Mouse (Mus musculus) gastrocnemius, postnatal 14 days (tissue): ENCODE measurements around the gene Smug1. TPM values are rescaled to one million over a fixed set of nuclear protein-coding genes. Genes with fewer than 3 reads are reported as not detected.
A peak's percentile ranks its signal among the peaks of the same experiment; 100 is the strongest.

ENCODE experiments used
- DNase-seq: peaks from one replicate; pipeline ENCODE4 v3.0.0; 2021; ENCODE audit warnings: mixed read lengths
- intact Hi-C: fragments of 180-260 bp; cut with DNase I; formaldehyde crosslinking; loops from one replicate; pipeline ENCODE4 v1.15.1; 2025; ENCODE audit warnings: low total_unique reads
- long read RNA-seq, 2 experiments: library from polyadenylated mRNA; stranded (forward); transcript quantifications; one replicate each; pipeline ENCODE4 v2.0.0; 2021
- total RNA-seq, 2 experiments: library from RNA; stranded (reverse); gene quantifications; 2 replicates each; pipeline ENCODE4 v1.2.3; 2021

Gene Smug1
- 10 to 100 TPM; 10.6 to 11.6 TPM for total RNA-seq
- long read RNA-seq, experiment 1, partial matches to known transcripts = 5 of 7 reads
- long read RNA-seq, experiment 1, other reads (novel, unspliced or antisense) = 2 of 7 reads
- long read RNA-seq, experiment 2, partial matches to known transcripts = 10 of 18 reads
- long read RNA-seq, experiment 2, other reads (novel, unspliced or antisense) = 5 of 18 reads

GRCm38 (mm10) chr15:103167042-103167615 is at the start of gene Smug1:
Gene Smug1, minus strand, starts transcription at chr15:103167092.
- intact Hi-C loops = loop anchor here (5.0 kb wide), 3 partner anchors 35 to 180 kb away; no protein-coding TSS in a partner anchor
- no peak for DNase-seq

- no peak for DNase-seq
- intact Hi-C loops = no loop called here
These were observed 49.2 kb upstream of the Smug1 start for GRCm38 (mm10) chr15:103216052-103216451.

GRCm38 (mm10) chr15:103214971-103215907 is 48.3 kb upstream of the Smug1 start:
- intact Hi-C loops = no loop called here

GRCm38 (mm10) chr15:103214149-103214548 is 47.3 kb upstream of the Smug1 start:
- intact Hi-C loops = no loop called here

More at GRCm38 (mm10) chr15:103214971-103215907, 48.3 kb upstream of the Smug1 start:
- peak; percentile 90 for DNase-seq

GRCm38 (mm10) chr15:103205156-103205555 is 38.3 kb upstream of the Smug1 start:
- DNase-seq = no peak
- intact Hi-C loops = no loop called here

More at GRCm38 (mm10) chr15:103214149-103214548, 47.3 kb upstream of the Smug1 start:
- no peak for DNase-seq

GRCm38 (mm10) chr15:103202088-103202793 is 35.3 kb upstream of the Smug1 start:
- no peak for DNase-seq
- intact Hi-C loops = loop anchor here (5.0 kb wide), 1 partner anchor 105 kb away; no protein-coding TSS in a partner anchor

DNA sequence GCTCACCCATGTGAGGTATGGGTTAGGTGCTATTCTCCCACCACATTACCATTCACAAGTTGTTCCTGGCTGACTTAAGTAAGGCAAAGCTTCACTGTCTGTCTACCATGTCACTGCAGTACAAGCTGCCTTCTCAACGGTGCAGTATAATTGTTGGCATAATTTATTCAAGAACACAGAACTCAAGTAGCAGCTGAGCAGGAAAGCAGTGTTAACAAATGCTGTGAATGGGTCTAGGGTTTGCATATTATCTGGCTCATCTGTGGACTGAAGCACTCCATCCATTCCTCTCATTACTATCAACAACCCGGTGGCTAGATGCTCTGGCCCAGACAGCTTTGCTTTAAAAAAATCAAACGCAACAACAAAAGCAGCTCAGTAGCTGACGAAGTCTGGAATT is 30.9 kb upstream of the Smug1 start:
- intact Hi-C loops = no loop called here

GRCm38 (mm10) chr15:103196835-103197234 is 29.9 kb upstream of the Smug1 start:
- intact Hi-C loops = no loop called here

More for the DNA sequence above, 30.9 kb upstream of the Smug1 start:
- DNase-seq = no peak

DNA sequence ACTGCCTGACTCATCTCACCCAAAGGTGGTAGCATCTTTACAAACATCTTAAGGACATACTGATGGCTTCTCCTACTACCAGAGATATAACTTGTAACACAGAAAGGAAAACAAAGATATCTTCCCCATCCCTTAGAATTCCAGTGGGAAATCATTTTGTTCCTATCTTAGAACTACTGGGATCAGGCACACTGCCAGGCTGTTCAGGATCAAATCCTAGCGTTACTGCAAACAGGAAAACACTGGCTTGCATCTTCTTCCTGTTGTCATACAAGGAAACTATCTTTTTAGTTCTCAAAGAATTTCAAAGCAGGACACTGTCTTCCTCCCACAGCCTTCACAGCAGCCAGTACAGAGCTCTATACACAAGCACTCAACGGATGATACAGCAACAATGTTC is 26.7 kb upstream of the Smug1 start:
- DNase-seq = no peak
- intact Hi-C loops = no loop called here

More at GRCm38 (mm10) chr15:103196835-103197234, 29.9 kb upstream of the Smug1 start:
- DNase-seq = no peak

GRCm38 (mm10) chr15:103190531-103191462 is 23.9 kb upstream of the Smug1 start:
- DNase-seq = peak; percentile 65
- intact Hi-C loops = no loop called here

DNA sequence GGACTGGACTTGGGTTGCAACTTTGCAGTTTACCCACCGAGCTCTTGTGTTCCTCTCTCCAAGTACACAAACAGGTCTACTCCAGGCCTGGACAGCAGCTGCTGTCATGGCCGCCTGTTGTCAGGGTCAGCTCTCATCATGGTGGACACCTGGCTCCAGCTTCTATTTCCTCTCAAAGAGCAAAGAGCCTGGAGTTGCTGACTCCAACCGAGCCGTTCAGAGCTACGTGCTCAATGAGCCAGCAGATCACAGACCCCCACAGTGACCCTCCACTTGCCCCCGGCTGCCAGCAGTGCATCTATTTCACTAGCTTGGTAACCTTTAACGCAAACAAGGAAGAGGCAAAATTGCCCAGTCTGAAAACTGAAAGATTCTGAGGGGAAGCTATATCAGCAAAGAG is 23.2 kb upstream of the Smug1 start:
- DNase-seq = no peak
- intact Hi-C loops = no loop called here

GRCm38 (mm10) chr15:103187803-103188202 is 20.9 kb upstream of the Smug1 start:
- DNase-seq = no peak
- intact Hi-C loops = loop anchor here (2.0 kb wide), 1 partner anchor 115 kb away; no protein-coding TSS in a partner anchor

- intact Hi-C loops = loop anchor here (2.0 kb wide), 1 partner anchor 117 kb away; no protein-coding TSS in a partner anchor
- peak; percentile 64 for DNase-seq
These were observed 18.7 kb upstream of the Smug1 start for GRCm38 (mm10) chr15:103185462-103186198.

DNA sequence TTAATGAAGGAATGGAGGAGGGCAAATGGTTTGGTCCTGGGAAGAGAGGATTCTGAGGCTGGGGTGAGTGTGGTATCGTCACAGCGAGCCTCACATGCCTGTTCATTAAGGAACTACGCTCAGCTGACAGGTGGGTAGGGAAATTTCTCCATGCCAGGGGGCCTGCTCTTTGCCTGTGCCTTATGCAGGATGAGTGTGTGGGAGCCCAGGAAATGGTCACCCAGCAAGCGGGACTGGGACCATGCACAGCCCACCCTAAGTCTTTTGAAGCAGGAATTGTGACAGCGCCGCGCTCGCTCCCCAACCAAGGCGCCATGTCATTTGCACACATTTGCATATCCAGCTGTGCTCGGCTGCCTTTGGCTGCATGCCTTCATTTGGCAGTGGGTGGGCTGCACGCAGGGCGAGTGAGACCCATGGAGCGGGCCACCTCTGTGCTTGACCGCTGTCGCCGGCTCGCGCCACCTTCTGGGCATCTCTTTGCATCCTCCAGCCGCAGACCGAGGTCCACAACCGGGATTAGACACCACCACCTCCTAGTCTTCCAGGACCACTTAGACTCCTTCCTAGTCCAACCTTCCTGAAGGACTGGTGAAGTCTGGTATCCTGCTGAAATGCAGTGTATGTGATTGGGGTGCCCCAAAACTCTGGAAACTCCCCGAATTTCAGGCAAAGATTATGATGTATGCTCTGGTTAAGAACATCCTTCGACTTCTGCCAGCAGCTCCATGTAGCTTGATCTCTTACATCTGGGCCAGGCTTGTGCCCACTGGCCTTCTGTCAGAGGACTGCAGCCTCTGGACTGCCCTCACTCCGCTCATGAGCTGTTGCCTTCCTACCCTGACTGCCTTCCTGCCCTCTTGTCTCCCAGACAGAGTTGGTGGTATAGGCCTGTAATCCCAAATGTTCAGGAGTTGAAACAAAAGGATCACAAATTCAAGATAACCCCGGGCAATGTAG is 17.0 kb upstream of the Smug1 start:
- no peak for DNase-seq
- intact Hi-C loops = no loop called here

DNA sequence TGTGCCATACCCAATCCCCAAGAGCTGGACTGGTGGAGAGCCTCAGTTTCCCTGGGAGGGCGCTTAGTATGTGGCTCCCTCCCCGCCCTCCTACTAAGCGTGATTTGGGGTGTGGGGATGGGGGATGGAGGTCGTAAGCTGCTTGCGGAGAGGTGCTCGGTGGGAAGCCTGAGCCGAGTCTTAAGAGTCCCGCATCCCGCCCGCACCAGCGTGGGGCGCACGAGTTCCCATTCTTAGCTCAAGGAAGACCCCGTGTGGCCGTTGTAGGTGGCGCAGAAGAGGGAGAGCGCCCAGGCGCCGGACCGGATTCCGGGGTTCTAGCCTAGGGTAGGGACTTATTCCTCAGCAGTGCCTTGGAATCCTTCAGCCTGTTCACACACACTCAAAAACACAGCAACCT is 16.2 kb upstream of the Smug1 start:
- intact Hi-C loops = no loop called here

DNA sequence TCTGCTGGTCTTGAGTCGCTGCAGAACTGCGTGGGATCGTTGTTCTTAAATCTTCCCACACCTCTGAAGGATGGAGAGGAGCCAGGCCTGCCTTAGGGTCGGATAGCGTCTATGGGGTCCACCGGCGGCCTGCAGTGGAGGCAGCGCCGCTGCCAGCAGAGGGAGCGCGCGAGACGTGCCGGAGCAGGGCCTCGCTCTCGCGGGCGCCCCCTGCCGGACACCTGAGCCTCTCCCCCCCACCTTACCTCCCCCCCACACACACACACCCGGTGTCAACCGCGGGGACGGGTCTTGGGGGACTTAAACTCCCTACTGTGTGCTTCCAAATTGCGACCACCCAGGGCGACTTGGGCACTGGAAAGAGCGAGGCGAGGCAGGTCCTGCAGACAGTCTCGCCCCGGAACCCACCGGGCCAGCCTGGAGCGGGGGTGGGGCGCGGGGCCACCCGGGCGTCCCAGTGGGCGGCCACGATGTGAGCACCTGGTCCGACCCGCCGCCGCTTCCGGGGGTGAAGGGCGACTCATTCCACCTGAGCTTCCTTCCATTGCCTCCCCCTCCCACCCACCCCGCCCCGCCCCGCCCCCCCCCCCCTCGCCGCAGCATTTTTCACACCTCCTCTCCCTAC is 15.4 kb upstream of the Smug1 start:
- DNase-seq = peak; percentile 89
- intact Hi-C loops = no loop called here

More for the DNA sequence above, 16.2 kb upstream of the Smug1 start:
- DNase-seq = peak; percentile 72
